Mouse (Mus musculus) fibroblast of lung, adult 2 months (primary cell): ENCODE data around the gene Swap70.
"Not testable (repeated sequence)": the region's sequence is repeated elsewhere in the genome, so short reads cannot be mapped to it uniquely, and the experiment has no call there.

ENCODE experiments used
- DNase-seq: peaks from one replicate; pipeline ENCODE4 v3.0.0-alpha.2; 2011; ENCODE audit warnings: low read depth

The Swap70 gene

GRCm38 (mm10) chr7:110221586-110222481 is at the start of gene Swap70:
TSS of gene Swap70 (plus strand) at chr7:110221711.
- peak; percentile 75 for DNase-seq

- DNase-seq = no peak
Observed at GRCm38 (mm10) chr7:110179208-110179607, 42.3 kb upstream of the Swap70 start.

- DNase-seq = no peak
Observed at GRCm38 (mm10) chr7:110180613-110181012, 40.9 kb upstream of the Swap70 start.

DNA sequence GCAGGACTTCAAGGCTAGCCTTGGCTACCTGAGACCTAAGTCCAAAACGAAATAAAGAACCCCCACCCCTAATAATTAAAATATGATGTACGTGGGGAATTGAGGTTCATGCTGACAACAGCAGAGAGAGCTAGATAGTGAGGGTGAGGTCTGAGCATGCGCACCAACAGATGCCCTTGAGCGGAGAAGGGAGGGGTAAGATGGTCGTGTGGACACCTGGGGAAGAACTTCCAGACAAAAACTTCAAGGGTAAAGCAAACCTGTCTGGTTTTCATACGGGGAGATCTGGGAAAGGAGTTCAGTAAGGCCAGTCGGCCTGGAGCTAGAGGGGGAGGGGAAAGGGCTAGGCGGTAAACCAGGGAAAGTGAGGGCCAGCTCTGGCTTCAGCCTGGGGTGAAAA is 40.1 kb upstream of the Swap70 start:
- DNase-seq = no peak

DNA sequence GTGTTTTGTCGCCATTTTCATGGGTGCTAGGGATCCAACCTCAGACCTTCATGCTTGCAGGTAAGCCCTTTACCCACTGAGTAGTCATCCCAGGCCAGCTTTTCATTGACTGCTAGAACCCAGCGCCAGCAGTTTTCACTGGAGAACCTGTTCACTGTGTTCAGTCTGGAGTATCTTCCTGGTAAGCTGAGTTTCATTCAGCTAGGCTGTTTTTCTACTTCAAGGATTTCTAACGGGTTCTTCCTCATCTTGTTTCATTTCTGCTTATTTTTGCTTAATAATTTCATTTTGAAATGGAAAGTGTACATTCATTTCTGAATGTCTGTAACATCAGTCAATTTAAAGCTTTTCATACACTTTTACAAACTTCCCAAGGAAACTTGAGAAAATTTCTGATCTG is 36.9 kb upstream of the Swap70 start:
- DNase-seq = no peak

DNA sequence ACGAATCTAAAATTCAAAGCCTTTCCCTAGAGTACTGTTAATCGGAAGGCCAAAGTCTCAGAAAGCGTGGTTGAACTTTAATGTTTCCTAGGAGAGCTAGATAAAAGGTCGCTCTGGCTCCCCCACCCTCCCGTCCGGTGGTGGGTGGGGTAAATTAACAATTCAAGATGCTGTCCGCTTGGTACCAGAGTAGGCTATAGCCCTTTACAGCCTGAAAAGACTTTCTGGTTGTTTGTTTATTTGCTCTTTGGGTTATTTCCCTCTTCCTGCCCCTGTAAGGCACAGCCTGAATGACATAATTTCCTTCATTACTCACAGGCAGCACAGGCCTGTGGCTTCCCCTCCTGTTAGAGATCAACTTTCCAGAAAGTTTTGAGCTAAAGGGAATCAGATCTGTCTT is 31.6 kb upstream of the Swap70 start:
- no peak for DNase-seq

- DNase-seq = no peak
Observed at GRCm38 (mm10) chr7:110193186-110193585, 28.3 kb upstream of the Swap70 start.

DNA sequence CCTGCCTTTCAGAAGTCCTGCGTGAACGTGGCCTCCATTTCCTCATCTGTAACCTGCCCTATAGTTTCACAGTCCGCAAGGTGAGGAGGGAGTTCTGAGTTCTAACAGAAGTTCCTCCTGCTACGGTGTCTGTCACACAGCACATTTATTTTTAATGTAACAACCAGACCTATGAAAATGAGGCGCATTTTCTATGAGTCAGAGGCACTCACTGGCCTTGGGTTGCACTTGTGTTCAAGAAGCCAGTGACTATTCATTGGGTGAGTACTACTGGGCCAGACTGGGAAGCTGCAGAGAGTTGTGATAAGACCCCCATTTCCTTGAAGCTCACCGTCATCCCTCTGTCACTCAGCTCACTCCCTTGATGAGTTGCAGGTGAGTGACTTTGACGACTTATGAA is 24.3 kb upstream of the Swap70 start:
- DNase-seq = no peak

- no peak for DNase-seq
Observed at GRCm38 (mm10) chr7:110201933-110202332, 19.6 kb upstream of the Swap70 start.

GRCm38 (mm10) chr7:110204208-110204607 is 17.3 kb upstream of the Swap70 start:
- no peak for DNase-seq

GRCm38 (mm10) chr7:110208341-110208740 is 13.2 kb upstream of the Swap70 start:
- DNase-seq = no peak

GRCm38 (mm10) chr7:110209422-110209821 is 12.1 kb upstream of the Swap70 start:
- no peak for DNase-seq

- DNase-seq = no peak
Observed at GRCm38 (mm10) chr7:110211025-110211424, 10.5 kb upstream of the Swap70 start.

- DNase-seq = no peak
Observed at GRCm38 (mm10) chr7:110214882-110215281, 6.6 kb upstream of the Swap70 start.

GRCm38 (mm10) chr7:110221051-110221585 is 393 bp upstream of the Swap70 start:
- no peak for DNase-seq

DNA sequence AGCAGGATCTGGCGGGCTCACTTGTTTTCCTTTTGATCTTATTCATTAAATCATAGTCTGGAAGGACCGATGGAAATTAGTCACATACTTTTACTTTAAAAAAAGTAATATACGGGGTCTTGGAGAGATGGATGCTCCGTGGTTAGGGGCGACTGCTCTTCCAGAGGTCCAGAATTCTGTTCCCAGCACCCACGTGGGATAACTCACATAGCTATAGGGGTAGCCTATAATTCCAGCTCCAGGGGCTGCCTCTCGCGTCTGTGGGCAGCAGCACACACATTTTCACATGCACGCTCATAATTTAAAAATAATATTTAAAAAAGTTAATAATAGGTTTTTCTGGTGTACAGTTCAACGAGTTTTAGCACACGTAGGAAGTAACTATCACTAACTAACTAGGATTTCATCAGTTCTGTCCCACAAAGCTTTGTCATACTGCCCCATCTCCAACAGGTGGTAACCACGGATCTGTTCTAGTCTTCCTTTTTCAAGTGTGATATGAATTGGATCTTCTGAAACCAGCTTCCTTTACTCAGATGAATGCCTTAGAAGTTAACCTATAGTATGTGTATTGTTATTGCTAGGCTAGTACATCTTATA is 1.2 kb downstream of the Swap70 start:
- no peak for DNase-seq

GRCm38 (mm10) chr7:110223727-110224510 is 2.4 kb downstream of the Swap70 start:
- DNase-seq = no peak

DNA sequence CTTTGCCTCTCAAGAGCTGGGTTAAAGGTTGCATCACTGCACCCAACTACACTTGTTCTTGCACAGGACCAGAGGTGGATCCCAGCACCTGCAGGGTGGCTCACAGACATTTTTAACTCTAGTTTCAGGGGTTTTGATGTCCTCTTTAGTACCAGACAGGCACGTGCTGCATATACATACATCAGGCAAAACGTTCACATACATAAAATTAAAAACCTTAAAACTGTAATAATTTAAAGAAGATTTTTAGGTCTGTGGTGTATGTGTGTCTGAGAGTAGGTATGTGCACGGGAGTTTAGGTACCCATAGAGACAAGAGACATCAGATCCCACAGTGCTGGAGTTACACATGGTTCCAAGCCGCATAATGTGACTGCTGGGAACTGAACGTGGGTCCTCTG is 5.0 kb downstream of the Swap70 start:
- DNase-seq = no peak

DNA sequence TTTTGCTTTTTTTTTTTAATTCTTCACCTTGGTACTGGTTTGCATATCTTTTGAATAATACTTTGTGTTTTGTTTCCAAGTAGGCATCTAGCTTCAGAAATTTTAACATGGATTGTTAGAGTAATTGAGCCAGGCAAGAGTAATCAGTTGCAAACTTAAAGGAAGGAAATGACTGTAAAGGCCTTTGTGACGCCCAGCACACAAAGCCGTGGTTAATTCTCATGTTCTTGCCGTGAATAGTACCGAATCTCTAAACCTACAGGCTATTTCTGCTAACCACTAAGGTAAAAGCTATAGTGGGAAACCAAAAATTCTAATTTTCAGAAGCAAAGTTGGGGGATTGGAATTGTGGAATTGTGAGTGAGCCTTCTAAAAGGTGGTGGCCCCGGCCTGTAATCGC is 8.5 kb downstream of the Swap70 start:
- DNase-seq = no peak

GRCm38 (mm10) chr7:110231127-110231526 is 9.6 kb downstream of the Swap70 start:
- not testable (repeated sequence) for DNase-seq

GRCm38 (mm10) chr7:110236085-110236484 is 14.6 kb downstream of the Swap70 start:
- no peak for DNase-seq

DNA sequence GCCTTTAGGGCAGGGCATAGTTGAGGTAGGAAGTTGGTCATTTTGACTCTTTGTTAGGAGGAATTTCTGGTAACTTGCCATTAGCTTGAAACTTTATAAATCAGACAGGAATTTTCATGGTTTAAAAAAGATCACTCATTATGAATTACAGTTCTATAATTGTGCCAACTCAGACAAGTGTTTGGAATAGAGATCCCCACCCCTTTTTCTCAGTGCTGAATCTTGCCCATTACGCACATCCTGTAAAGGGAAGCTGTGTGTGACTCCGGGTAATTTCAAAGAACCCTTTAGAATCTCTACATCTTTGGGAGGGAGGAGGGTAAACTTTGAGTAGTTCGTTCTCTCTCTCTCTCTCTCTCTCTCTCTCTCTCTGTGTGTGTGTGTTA is 15.9 kb downstream of the Swap70 start:
- DNase-seq = no peak
